Mouse (Mus musculus): ENCODE measurements around the gene Pax6.

The Pax6 gene

DNA sequence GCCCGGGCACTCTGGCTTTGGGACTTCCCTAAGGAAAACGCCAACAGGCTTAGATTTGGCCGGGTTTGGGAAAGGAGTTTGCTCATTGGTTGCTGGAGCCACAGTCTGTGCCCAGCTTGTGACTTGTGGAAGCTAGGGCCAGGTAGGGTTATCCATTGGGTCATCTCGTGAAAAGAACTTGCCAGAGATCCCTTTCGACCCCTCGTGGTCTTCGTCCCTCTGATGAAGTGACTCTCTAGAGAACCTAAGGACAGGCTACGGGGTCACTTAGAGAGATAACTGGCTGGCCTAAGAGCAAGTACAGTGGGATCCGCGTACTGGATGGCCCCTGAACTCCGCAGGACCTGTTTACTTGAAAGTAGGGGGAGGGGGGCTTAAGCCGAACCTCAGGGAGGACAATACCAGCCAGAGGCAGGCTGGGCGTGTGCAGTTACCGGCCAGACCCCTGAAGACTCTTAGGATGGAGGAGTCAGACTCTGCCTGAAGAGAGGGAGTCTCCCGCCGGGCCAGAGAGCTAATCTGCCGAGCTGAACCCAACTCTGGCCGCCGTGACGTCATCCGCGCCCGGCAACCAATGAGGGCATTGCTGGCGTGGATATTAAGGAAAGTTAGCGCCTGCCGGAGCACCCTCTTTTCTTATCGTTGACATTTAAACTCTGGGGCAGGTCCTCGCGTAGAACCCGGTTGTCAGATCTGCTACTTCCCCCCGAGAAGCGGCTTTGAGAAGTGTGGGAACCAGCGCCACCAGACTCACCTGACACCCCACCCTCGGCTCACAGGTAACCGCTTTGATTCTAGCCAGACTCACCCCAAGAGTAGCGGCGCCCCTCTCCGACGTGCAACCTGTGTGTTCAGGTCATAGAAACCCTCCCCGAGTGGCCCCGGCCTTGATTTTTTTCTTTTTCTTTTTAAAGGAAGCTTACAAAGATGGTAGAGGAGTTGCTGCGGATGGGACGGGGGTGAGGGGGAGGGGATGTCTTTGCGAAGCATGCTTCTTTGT is at the start of gene Pax6:
Pax6 (plus strand) TSS at position 630 of the 1,000 bp plus-strand sequence.
- DNase-seq, result no peak

DNA sequence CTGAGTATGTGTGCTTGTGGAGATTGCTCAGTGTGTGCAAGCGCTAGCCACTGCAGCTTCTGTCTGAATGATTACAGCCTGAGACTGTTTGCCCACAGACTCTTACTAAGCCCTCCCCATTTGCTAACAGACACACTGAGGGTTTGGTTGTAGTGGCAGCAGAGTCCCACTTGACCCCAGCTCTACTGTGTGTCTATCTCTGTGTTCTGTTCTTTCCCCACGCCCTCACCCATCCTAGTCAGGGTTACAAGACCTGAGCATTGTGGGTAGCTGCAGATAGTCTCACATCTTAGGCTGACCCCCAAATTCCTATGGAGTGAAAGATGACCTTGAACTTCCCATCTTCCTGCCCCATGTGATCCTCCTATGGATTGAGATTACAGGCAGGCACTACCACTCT is 19.8 kb upstream of the Pax6 start:
- no peak for DNase-seq

DNA sequence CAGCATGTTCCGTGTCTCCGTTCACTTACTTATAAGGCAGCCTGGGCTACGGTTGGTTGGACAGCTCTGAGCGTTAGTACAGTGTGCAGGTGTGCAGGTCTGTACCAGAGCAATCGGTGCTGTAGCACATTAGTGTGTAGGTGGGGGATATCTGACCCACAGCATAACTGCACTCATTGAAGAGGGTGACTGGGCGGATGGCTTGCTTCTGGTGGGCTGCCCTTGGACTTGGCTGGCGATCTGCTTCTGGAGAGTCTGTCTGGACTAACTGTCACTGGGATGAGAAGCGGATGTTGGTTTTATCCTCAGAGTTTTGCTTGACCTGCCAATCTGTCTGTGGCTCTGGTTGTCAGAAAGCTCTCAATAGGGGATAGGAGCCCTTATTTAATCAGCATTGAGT is 12.2 kb upstream of the Pax6 start:
- DNase-seq, result no peak

DNA sequence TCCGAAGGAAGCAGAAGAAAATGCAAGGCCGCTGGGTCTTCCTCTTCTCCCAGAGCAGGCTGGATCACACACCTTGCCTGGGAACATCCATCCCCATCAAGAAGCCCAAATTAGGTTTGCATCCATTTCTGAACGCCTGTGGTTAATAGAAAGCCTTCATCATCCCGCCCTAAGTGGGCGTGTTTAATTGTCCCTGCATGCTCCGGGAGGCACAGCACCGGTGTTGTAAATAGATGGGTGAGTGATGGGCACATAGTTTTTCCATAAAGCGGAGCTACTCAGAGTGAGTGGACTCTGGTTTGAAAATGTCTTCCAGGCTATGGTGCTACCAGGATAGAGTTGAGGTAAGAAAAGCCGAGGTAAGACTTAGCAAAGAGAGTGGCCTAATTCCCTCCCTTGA is 9.3 kb upstream of the Pax6 start:
- DNase-seq, result no peak

DNA sequence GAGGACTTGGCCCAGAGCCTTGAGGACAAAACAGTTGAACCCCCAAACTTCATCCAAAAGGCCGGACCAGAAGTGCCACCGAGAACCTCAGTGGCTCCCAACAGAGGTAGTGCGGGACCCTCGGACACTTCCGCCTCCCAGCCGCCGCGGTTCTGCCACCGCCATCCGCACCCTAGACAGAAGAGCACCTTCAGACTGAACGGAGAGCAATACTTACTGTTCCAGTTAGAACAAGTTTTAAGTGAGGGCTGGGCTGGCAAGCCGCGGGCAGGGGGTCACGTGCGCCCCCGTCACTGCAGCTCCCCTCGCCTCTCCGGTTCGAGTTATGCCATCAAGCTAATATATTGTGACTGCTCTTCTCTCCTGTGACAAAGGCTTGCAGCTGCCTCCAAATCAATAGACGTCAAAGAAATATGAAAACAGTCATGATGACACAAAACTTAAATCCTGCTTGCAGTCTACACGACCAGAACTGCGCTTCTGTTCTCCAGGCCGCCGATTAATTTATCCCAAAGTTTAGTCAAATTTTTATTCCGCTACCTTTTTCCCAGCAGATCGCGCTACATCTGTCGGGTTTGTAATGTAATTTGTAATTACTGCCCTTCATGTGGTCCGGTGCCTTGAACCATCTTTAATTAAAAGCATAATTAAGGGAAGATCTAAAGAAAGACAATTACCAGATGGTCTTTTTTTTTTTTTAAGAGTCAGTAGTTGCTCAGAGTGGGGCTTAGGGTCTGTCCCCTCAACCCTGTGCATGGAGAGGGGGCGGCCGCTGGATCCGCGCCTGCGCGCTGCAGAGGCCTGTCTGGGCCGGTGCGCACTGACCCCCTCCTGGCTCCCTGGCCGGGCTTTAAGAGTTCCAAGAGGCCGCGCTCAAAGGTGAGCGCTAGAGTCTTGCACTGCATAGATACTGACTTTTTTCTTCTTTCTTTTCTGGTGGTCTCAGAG is 8.5 kb upstream of the Pax6 start:
- DNase-seq, result no peak

DNA sequence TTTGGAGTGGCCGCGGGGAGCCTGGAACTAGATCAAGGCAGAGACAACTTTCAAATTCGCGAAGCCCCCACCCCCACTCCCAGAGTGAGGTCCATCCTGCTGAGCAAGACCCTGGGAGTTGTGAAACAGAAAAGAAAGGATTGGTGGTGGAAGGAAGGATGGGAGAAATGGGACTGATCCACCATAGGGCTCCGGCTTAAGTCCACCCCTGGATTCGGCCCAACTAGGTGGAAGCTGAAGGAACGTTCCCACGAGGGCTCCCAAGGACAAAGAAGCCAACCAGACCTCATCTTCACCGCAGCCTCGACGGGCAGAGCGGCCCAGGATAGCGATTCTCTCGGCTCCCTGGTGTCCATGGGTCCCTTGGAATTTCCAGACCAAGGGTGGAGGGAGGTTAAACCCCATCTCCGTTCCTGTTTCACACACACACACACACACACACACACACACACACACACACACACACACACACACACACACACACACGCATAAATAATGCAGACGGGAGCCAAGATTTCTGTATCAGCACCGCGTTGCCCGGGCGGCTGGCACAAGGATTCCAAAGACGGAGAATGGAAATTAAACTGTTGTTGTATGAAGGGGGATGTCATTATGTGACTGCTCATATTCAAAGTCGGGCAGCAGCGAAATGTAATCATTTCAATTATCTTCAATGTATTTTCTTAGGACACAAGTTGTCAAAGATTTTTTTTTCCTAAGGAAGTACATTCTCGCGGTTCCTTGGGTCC is 7.7 kb upstream of the Pax6 start:
- DNase-seq, result no peak

DNA sequence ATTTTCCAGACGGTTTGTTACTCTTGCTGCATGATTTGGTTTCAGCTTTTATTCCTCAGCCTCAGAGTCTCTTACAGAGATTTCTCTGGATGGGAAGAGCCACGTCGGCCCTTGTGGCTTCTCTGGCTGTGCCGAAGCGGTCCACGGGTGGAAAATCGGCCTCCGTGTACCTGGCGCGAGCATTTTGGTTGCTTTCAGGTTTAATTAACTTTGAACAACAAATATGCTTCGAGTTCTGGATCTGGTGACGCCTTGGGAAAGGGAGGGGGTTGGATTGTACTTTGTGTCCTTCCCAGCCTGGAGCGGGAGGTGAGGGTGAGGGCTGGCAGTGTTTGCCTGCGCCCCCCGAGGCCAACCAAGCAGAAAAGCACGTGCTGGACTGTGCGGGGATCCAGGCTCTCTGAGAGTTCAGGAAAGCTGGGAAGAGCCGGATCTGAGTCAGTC is 7.1 kb upstream of the Pax6 start:
- DNase-seq, result no peak

DNA sequence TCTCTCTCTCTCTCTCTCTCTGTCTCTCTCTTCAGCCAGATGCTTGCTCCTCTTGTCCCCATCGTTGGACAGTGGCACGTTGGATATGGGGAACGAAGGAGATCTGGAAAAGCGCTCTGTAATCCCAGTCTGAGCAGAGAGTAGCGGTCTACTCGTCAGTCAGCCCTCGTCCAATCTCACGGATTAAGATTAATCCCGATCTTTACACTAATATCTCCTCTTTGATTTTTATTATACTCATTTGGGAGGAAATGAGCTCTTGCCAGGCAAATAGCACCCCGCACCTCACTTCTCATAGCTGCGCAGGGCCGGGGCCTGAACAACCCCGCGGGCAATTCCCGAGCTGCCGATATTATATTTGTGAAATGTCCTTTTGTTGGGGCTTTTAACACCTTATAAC is 6.6 kb upstream of the Pax6 start:
- DNase-seq, result no peak

DNA sequence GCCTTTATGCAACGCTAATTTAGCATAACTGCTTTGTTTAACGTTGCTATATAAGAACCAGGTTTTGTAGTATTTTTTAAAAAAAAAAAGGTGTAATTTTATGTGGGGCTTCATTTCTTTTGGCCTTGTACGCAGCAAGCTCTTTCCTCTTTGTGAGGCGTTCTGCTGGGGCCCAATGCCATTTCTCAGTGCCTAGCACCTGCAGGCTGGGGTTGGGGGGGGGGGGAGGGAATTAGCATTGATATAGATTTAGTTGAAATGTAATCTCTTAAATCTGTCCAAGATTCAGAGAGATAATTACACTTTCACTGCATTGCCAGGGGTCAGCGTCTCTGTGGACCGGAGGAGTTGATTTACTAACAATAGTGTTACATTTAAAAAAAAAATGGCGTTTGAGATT is 6.1 kb upstream of the Pax6 start:
- no peak for DNase-seq

DNA sequence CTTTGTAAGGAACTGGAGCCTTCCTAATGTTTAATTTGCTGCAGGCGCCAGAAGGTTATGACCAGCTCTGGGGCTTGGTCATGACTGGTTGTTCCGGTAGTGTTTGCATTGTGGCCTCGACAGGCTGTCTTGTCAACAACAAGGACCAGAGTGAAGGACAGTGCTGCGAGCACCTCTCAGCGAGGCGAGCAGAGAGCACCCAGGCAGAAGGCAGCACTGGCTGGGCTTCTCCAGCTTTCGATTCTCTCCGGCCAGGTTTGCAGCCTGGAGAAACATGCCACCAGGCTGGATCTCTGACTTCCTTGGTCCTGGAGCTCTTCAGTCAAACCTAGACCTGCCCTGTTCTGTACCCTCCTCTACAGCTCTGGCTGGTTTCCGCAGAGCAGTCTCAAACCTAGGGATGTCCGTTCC is 5.6 kb upstream of the Pax6 start:
- DNase-seq, result no peak

DNA sequence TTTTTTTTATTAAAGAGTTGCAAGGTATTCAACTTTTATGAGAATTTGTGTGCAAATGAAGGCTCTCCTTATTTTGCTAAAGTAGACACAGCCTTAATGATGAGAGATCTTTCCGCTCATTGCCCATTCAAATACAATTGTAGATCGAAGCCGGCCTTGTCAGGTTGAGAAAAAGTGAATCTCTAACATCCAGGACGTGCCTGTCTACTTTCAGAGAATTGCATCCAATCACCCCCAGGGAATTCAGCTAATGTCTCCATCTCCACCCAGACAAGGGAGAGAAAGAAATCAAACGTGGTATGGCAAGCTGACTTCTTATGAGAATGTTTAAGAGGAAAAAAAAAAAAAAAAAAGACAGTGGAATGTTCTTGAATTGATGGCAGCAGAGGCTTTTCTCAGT is 3.7 kb upstream of the Pax6 start:
- no peak for DNase-seq

DNA sequence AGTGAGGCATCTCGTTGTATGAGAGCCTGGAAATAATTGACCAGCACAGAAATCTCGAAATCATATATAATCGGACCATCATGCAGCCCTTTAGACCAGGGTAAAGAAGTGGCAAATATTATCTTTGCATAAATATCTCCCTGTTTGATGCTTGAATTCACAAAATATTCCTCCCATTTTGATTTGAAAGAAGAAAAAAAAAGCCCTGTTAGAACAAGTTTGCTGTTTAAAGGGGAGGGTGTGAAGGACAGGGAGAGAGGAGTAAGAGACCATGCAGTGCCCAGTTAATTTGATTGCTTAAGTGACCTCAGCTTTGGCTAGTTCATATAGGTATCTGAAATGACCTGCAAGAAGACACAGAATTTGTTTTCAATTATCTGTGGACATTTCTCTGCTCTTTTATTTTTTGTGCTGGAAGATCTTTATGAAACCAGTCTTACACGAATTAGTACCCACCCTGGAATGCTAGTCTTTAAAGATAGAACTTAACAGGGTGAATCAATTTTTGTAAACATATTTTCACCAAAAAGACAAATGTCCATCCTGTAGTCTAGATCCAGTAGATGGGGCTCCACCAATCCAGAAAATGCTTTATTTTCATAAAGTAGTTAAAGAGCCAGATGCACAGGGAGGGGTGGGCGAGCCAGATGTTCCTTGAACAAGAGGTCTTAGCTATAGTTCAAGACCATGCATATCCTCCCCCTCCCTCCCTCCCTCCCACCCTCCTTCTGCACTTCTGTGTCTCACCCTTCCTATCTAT is 3.0 kb upstream of the Pax6 start:
- no peak for DNase-seq

DNA sequence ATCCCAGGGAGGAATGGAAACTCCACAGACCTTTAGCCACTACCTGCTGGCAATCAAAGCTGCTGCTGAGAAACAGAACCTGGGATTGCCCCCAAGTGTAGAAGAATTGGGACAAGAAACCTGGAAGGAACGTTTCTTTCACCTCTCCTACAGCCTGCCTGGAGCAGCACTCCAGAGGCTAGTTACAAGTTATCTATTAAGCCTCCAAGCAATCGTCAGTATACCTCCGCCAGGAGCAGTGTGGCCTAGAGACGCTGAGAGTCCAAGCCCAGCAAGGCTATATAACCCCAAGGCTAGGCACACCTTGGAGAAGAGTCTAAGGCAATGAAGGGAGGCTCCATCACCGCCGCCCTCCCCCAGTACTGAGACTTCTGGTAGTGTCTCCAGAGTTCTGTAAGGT is 2.4 kb upstream of the Pax6 start:
- DNase-seq, result no peak

DNA sequence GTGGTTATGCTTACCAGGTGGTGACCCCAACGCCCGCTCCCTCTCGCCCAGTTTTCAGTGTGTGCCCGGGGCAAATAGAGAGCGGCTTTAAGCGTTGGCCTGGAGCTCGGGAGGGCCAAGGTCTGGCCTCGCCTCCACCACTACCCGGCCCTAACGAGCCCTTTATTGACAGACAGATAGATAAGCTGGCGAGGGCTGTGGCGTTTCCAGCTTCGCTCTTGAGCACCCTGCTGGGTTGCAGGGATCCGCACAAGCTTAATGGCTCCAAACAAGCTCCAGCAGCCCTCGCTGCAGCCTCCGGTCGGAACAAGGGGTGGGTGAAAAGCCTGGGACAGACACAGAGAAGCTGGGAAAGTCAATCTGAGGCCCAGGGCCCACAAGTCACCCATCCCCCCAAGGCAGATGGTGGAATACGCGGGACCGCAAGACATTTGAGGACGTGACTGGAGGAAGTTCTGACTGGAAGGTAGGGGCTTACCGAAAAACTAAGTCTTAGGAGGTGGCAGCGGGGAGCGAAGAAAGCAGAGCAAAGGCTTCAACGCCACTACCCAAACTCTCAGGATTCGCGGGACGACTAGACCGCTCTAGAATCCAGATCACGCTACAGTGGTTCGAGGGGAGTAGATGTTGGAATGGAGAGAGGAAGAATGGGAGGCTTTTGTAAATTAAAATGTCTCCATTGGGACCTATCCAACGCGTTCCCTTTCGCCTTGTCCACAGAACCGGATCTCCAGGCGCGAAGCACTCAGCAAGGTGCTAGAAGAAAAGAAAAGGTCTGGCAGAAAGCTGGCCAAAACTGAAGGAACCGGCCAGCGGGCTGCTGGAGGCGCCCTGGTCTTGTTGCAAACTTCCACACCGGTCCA is 1.7 kb upstream of the Pax6 start:
- DNase-seq, result no peak

DNA sequence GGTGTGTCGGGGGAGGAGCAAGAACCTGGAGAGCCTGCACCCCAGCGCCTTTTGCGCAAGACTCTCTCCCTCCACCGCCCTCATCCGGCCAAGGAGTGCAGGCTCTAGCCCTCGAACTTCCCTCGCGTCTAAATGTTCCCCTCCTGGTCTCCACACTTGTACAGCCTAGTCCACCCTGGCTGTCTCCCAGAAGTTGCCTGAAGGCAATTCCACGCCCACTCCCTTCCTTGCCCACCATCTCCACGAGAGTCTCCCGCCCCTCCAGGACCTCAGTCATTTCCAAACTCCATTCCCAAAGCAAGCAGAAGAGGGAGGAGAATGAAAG is 1.1 kb upstream of the Pax6 start:
- no peak for DNase-seq

DNA sequence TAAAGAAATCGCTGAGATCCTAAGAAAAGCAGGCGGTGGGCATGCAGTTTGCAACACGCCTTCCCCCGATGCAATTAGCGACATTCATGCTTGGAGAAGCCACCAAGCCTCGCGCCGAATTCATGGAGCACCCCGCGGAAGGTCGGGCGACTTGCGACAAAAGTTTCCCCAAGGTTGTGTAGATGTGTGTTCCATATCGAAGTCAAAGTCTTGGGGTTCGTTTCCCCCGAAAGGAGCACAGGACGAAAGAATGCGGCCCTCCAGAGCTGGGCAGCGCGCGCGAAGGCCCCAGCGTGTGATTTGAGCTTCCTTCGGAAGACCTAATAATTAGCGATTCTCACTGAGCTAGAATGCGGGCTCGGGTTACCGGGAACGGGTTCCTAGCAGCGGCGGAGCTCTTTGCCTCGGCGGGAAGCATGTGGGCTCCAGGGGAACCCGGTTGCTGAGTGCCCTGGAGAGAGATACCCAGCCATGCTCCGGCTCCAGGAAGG is 716 bp downstream of the Pax6 start:
- no peak for DNase-seq

DNA sequence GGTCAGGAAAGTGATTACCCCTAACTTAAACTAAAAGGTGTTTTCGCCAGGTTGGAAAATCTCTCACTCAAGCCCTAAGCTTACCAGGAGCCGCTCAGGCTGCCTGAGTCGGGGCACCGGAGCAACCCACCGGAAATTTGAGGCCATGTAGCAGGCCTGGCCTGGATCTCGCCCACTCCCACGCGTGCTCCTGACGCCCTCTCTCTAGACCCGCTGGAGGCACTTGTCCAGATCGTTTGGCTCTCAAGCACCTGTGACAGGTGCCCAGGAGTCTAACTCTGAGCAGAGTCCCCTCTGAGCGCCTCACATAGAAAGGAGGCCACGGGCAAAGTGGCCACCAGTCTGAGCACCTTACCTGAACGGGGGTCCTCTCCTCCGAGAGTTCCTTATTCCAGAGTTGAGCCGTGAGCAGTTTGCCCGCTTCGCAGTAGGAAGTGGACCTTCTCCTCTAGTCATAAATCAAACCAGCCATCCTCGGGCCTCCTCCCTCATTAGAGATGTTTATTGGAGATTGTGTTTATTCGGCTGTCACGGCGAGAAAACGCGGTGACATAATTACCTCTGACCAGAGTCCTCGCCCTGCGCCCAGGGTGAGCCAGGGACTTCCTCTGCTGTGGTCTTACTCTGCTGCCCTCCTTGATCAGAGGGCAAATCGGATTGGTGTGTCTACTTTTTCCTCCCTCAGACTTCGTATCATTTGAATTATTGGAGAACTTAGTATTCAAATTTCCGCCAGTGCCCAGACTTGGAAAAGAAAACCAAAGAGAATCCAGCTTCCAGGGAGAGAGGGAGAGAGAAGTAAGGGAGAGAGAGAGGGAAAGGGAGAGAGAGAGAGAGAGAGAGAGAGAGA is 1.4 kb downstream of the Pax6 start:
- DNase-seq, result no peak

DNA sequence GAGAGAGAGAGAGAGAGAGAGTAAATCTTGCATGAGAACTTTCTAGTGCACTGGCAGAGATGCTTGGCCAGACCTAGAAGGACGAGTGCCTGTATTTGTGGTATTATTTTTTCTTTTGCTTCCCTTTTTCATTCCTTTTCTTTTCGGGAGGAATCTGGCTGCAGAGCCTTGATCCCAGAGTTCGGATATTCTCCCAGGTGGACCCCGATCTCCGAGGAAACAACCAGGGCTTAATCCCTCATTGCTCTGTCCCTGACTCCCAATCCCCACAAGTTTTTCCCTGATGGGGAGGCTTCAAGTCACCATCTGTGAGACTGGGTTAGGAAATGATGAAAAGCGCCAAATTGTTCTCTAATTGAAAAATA is 2.0 kb downstream of the Pax6 start:
- DNase-seq, result no peak

DNA sequence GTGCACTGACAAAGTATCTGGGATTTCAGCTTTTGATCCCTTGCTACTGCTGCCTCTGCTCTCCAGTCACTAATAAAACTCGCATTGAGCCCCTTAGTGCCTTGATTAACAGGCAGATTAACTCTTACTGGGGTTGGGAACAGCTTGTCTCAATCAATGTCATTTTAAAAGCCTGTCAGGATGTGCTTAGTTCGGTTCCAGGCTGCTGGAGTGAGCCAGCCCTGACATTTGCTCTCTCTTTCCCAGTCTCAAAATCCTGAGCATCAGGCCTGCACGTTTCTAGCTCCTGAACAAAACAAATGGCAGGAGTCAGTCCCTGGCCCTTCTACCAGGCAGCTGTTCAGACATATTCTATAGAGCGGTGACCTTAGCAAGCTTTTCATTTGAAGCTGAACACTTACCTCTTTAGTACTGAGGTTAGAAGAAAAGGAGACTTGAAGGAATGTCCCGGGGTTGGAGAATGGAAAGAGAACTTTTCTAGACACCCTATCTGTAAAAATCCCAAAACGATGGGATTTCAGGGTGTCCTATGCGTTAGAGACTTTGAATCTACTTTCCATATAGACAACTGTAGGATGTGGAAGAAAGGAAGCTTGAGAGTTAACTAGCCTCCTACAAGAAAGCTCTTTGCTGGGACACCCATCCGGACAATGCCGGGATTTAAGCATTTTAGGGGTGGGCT is 2.6 kb downstream of the Pax6 start:
- no peak for DNase-seq

All from right cerebral cortex, adult 18-20 months (tissue).